Mouse (Mus musculus) embryo, embryonic 10 days (tissue): ENCODE measurements at regions not wholly inside any gene's neighbourhood (a gene's known extent, or its start where the extent isn't known, plus 50 kb on each side); places are given as distances from the start of the nearest gene placed in this dataset.

Experiments
- DNase-seq: peaks from one replicate; pipeline ENCODE4 v3.0.0-alpha.2; 2015; ENCODE audit warnings: low spot score

DNA sequence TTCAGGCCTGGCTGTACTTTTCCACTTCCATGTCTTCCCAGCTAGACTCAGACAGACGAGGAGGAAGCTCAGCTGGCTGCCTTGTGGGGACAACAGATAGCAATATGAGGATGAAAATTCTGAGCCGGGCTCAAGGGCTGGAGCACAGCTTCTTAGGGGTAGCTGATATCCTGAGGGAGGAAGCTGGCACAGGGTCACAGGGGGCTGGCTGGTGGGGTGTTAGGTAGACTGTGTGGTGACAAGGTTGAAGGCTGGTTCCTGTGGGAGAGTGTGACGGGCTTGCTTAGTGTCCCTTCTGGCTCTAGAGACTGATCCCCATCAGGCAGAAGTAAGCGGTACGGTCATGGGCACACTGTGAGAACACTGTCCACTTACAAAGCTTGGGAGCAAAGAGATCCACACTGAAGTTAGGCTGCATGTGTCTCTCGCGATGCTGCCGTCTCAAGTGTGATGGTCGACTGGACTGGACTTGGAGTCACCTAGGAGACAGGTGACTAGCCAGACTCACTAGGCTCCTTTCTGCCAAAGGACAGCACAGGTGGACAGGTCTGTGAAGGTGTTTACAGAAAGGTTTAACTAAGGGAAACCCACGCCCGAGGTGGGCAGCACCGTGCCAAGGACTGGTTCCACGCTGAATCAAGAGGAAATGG, 111.1 kb upstream of the S1pr3 start:
- DNase-seq = no peak

DNA sequence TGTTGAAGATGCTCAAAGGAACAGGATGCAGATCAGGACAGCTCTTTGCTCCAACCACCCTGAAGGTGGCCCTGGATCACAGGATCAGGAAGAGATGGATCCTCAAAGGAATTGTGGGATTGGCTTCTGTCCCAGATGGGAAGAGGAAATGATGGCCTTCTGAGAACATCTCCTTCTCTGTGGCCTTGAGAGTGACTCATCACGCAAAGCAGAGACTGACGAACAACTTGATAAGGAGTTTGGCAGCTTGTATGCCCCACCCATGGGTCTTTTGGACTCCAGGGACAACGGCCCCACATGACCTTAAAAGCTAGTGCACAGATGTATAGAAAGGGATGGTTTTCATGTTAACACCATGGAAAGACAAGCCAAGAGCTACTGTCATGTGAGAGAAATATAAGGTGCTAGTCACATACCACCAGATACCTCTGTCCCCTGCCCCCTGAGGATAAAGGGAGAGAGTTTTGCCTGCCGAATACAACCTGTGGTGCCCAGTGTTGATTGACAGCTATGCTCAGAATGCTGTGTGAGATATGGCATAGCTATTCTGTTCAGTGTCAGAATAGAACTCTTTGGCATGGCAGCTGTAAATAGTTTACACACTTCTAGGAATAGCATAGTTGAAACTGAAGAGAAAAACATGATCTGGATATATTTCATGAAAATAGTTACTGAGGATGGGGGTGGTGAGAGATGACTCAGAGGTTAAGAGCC, 109.2 kb upstream of the S1pr3 start:
- no peak for DNase-seq

DNA sequence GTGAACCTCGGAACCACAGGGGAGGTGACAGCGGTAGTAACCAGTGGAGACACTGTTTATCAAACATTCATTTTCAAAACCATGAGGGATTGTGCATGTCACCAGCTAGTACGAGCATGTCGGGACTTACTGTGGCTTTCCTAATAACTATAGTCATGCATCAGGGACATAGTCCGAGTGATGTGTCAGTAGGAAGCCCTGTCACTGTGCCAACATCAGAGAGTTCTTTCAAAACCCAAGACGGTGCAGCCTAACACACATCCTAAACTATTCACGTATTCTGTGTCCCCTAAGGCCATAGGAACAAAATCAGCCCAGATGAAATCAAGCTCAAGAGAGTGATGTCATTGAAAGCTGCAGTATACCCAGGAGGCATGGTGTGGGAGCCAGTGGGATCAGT, 107.0 kb upstream of the S1pr3 start:
- DNase-seq = no peak

DNA sequence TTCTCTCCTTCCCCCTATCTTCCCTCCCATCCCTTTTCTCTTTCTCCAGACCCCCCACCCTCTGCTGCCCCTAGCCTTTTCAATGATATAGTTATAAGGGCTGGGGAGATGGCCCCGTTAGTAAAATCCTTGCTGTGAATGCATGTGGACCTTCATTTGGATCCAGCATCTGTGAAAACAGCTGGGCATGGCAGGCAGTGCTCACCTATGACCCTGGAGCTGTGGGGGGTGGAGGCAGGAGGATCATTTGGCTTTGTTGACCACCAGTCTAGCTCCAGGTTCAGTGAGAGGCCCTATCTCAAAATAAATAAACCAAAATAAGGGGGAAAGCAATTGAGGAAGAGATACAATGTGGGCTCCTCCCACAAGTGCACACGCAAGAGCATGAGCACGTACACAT, 105.3 kb upstream of the S1pr3 start:
- DNase-seq = peak; percentile 60

DNA sequence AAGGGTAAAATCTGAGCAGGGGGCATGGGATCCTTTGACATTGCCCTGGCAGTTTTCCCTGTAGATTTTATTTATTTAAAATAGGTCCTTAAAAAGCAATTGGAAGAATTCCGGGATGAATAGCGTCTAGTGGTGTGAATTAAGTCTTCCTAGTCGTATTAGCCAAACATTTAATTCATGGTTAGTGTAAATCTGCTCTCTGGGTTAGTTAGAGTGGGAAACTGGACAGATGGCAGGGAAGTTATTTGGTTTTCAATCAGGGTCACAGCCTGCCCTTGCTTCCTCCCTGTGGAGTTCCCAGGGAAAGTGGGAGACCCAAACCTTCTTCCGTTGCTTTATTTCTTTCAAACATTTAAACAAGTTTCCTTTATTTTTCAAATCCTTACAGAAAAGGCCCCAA, 103.8 kb upstream of the S1pr3 start:
- DNase-seq = no peak

DNA sequence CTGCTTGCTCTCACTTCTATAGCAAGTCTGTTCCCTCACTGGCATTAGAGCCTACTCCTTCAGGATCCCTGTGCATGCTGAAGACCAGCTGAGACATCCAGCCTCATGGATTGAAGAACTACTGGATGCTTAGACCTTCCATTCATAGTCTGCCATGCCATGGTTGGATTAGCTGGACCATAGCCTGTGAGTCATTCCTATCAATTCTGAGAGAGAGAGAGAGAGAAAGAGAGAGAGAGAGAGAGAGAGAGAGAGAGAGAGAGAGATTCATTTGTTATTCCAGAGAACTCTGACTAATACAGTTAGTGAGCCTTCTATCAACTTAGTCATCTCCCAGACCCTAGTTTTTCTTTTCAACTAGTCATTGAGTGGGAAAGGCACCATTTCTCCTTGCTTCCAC, 99.0 kb upstream of the S1pr3 start:
- DNase-seq = no peak

DNA sequence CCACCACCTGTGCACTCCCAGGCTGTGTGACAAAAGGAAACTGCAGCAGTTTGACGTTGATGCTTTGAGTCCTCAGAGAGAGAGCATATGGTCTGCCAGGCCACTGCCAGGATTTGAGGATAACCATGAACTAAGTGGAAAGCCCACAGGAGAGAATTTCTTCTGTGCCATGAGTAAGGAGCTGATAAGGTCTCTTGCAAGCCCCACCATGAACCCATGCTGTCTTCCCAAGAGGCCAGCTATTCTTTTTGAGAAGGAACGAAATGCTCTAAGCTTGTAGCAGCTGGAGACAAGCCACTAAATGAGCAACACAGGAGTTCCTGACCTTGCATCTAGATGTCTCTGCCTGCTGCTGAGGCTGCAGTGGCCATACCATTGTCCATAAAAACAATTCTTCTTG, 98.4 kb upstream of the S1pr3 start:
- DNase-seq = no peak

DNA sequence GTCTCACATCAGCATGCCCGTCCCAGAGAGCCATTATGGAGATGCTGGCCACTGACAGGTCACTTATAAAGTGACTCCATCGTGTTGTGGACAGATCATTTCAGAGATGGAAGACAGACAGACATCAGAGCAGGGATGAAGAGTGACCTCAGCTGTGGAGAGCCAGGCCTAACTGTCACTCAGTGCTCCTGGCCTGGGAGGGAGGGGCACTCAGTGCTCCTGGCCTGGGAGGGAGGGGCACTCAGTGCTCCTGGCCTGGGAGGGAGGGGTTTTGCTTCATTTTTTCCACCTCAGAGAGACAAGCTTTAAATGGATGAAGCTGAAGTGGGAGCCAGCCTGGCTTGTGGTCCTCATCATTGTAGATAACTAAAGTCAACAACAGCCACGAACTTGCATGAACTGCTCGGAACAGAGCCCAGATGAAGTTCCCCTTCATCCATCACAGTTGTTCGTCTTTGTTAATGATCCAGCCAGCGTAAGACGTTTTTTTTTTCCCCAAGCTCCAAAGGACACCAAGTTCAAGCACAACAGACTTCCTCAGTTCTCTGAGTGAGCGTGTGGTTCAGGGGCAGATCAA, 96.7 kb upstream of the S1pr3 start:
- peak; percentile 16 for DNase-seq

DNA sequence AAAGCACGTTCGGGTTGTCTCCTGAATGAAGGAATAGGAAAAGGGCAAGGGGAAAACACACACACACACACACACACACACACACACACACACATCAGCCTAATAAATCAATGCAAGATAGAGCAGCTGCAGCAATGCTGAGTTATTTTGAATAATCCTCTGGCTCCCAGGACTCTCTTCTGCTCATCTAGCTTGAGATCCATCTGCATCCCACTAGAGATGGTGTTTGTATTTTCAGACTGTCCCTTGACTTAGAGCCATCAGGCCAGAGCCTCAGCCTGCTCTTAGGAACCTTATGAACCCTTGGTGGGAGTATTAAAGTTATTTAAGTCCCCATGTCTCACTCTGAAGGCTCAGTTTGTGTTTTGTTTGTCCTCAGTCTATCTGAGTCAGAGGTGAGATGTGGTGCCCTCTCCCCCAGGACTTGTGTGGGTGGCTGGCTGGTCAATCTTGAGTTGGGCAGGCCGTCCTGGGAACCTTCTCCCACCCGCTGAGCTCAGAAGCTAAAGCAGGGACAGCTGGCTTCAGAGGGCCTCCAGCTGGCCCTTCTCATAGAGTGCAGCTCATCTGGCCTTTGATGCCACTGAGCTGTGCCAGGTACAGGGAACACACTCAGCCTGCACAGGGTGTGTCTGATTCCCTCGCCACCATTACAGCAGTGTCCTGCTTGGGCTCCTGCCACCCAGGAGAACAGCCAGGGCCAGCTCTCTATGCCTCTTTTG, 95.1 kb upstream of the S1pr3 start:
- no peak for DNase-seq

DNA sequence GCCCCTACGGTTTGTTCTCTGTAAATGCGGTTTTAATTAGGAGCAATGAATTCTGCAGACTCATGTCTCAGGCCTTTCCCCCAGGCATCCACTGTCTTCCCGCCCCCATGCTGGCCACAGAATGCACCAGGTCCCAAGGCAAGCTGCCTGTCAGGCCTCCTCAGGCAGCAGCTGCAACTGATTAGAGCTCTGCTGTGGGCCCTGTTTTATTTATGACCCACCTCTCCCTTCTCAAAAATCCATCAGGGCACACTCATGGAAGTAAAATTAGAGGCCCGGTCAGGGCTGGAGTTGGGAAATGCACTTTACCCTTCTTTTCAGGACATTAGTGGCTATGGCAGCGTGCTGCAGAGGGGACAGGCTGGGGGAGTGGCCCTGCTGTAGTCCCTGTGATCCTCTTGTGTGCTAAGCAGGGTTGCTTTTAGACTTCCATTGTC, 93.9 kb upstream of the S1pr3 start:
- DNase-seq = peak; percentile 92

DNA sequence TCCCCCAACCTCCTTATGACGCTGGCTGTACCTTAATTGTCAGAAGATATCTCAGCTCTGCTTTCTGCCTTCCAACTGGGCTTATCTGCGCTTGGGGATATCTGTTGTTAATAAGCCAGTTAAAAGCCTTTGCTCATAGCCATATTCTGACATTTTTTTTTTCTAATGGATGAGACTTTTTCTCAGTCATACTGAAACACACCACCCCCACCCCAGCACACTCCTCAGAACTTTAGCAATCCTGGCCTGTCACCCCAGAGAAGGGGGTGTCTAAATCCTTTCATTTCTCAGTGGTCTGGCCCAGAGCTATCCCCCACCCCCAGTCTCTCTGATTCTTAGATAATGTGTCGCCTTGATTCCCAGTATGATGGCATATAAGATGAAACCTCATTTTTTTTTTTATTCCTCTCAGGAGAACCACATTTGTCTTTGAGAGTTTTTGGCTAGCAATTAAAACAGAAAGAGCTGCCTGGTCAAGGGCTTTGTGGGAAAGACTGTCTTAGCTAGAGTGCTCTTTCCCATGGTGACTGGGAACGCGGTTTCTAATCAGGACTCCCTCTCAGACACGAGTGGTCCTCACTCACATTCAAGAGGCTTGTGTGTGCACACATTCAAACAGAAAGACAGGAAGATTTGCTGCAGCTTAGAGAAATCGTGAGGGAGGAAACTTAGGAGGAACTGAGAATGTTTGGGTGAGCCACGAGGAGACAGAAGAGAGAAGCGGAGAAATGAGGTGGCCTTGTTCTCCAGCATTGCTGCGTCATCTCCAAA, 93.2 kb upstream of the S1pr3 start:
- peak; percentile 24 for DNase-seq

DNA sequence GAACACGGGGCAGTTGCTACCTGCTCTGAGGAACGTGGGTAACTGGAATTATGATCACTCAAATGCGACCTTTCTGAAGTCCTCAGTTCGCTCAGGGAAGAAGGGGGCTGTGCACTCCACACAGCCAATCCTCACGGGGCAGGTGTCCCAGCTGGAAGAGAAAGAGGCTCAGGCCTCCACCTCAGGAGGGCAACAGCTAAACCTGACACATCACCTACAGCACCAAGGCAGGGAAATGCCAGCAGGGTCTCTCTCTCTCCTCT, 92.7 kb upstream of the S1pr3 start:
- DNase-seq = no peak

DNA sequence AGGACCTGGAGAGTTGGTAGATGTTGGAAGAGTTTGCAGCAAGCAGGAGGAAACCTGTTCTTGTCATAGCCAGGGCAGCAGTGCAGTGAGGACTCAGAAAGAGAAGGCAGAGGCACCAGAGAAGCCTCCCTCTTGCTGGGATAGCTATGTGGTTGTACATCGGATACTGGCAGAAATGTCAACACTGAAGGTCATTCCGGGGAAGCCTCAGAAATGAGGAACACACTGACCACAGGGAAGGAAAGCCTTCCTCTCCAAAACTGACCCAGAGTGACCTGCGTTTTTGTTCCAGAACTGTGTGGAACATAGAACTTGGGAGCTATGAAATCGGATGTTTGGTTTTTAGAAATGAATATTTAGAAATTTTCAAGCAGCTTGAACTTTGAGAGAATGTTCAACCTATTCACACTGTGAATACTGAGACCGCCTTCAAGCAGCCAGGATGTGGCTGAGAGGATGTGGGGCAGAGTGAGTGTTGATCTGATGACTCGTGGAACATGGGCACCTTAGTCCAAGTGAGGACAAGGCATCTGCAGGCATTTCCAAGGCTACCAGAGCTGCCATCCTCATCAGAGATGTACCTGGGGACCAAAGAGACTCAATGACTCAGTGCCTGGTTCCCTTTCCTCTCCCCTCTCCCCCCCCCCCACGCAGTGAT, 85.3 kb upstream of the S1pr3 start:
- DNase-seq = no peak

DNA sequence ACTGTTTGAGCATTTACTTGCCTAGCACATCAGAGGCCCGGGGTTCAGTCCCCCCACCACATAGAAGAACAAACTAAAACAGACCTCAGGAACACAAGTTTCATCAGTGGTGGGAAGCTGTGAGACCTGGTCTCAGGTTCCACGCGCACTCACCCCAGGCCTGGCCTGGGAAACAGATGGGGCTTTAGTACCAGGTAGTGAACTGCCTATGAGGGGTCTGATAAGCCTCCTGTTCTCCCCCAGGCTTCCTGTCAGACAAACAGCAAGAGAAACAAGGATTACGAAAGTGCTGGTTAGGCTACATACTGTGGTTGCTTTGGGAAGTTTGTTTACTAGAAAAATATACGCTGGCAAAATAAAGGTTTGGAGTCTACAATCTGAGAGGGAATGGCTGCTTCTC, 83.7 kb upstream of the S1pr3 start:
- no peak for DNase-seq

DNA sequence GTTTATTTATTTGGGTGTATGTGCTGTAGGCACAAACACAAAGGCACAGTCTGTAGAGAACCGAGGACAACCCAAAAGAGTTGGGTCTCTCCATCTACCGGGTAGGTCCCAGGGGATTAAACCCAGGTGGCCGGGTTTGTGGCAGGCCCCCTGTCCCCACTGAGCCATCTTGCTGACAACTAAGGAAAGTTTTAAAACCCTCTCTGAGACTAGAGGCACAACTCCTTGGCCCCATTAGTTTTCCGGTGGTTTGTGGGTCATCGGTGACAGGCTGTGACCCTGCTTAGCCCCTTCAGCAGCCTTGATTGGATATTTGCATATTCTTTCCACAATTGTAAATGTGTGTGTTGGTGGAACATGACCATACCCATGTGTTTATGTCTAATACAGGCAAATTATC, 83.1 kb upstream of the S1pr3 start:
- DNase-seq = no peak

DNA sequence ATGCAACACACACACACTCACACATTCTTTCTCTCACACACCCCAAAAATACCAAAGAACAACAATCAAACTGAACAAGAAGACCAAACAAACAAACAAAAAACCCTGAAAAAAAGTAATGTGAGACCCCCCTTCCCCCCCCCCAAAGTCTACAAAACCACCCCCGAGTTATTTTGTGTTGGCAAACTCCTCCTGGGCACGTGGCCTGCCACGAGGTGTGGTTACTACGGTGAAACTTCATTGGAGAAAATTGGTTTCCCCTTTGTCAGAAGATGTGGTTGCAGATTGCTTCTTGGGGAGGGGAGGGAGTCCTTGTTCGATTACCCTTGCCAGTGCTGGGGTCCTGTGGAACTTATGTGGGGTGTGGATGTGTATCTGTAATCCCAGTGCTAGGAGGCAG, 82.3 kb upstream of the S1pr3 start:
- DNase-seq = no peak

DNA sequence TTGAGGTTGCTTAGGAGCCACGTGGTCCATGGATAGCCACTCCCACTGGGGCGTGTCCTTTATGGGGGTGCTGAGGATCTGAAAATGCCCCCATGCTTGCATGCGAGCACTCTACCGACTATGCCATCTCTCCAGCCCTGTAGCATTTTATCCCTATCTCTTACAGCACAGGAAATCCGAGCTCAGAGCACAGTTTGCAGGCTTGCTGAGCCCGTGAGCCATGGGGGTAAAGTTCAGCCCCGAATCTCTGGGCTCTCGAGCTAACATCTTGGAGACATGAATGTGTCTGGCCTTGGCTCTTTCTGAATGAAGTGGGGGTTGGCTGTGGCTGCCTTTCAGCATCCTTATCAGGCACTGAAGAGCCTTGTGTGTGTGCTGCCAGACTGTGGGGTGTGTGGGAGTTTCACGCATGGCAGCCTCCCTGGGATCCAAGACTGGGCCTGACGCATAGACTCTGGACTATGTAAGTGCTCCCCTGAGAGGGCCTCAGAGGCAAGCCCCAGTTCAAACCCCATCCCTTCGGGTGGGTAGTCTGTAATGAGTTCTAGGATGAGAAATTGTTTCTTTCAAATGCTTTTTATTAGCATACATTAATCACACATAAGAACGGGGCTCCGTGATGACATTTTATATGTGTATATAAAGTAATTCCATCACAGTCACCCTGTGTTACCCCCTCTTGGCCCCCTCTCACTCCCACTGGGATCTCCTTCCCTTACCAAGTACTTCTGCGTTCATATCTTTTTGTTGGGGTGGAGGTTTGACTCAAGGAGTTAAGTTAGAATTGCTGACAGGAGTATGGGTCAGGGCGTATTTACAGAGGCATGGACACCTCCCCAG, 80.1 kb upstream of the S1pr3 start:
- DNase-seq = no peak

DNA sequence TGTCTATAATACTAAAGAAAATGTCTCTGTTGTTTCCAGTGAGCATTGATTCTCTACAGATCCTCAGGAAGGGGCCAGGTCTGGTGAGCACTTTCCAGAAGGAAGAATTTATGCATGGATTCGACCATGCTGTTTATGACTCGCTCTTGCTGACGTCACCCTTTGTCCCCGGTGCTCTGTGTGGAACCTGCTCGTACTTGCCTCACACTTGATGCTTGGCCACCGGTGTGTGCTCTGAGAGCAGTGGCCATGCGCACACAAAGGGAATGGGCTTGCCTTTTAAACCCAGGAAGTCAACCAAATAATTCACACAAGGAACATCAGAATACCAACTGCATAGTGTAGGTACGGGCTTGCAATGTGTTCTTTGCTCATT, 79.5 kb upstream of the S1pr3 start:
- peak; percentile 25 for DNase-seq

DNA sequence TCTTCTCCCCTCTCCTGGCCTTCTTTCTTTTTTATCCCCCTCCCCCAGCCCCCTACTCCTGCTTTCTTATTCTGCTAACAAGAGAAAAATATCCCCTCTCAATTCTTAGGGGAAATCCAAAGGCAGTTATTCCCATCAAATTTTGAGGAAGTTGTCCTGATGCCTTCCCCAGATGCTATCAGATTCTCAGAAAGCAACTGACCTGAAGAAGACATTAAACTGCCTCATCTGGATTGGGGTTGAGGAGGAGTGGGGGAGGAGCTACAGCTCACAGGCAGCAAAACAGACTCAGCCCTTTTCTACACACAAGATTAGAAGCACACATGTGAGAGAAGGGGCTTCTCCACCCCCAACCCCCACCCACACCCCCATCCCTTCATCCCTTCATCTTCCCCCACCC, 78.7 kb upstream of the S1pr3 start:
- DNase-seq = no peak

DNA sequence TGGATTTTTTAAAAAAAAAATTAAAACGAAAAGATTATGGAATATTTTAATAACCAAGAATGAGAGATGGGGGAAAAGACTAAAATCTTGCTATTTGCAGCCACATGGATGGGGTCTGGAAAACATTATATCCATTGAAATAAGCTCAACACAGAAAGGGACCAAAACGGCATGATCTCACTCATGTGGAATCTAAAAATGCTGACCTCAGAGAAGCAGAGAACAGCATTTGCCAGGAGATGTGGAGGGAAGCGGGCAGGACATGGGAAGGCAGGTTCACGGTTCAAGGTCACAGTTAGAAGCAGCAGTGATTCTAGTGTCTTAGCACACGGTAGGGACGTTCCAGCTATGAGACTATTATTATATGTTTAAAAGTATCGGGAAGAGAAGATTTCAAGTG, 76.2 kb upstream of the S1pr3 start:
- no peak for DNase-seq

DNA sequence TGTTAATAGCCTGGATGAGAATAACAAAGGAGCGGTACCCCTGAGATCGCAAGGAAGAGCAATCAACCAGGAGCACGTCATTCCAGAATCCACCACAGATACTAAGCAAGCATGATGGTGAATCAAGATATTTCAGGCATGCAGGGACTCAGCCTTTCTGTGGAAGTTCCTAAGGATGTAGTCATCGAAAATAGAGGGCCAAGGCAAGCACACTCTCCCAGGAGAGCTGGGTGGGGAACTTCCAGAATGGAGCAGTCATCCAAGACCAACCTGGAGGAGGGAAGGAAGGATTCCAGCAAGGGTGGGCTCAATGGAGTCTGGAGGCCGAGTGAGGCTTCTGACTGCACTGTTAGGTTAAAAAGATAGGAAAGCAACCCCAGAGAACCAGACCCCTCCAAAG, 75.0 kb upstream of the S1pr3 start:
- no peak for DNase-seq
